Mouse (Mus musculus) T-helper 17 cell (primary cell): ENCODE measurements around the gene Asxl2.
"Not testable (repeated sequence)": the region's sequence is repeated elsewhere in the genome, so short reads cannot be mapped to it uniquely, and the experiment has no call there.

Source experiments
- in situ Hi-C, 2 experiments: fragments of 300-600 bp; cut with MboI, MseI; formaldehyde crosslinking; loops; 1 replicate in 1 of 2; 2 replicates in 1 of 2; pipeline ENCODE4 v1.15.1; 2025; ENCODE audit warnings: high pct_unique_total_duplicates in 2 of 2

The Asxl2 gene

GRCm38 (mm10) chr12:3426530-3427034 is at the start of gene Asxl2:
TSS of gene Asxl2 (plus strand) at chr12:3426857.
- in situ Hi-C loops: loop anchor here (5.0 to 25.0 kb wide), 3 partner anchors 64 to 1486 kb away; partner anchors contain the start of genes Atad2b (in 1 of the 2), Sf3b6 (in 1 of the 2) and Ubxn2a (in 1 of the 2)

DNA sequence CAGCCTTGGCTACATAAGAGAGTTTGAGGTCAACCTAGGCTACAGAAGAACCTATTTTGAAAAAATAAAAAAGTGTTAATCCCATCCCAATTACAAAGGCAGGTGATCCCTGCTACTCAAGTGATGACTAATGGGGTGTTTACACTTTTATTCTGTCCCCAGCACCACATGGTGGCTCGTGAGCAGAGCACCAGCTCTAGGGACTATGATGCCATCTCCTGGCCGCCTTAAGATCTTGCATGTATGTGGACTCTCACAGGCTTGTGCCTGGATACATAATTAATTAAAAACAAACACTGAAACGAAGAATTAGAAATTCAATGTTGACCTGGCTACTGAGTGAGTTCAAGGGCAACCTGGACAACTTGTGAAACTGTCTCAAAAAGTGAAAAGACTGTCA is 49.5 kb upstream of the Asxl2 start:
- in situ Hi-C loops: no loop called here

- in situ Hi-C loops: no loop called here
Measured at GRCm38 (mm10) chr12:3377755-3378154, 48.9 kb upstream of the Asxl2 start.

- in situ Hi-C loops: loop anchor here in 1 of 2 experiments (10.0 kb wide), 2 partner anchors 130 to 280 kb away; no protein-coding TSS in a partner anchor
Measured at GRCm38 (mm10) chr12:3384860-3385259, 41.8 kb upstream of the Asxl2 start.

DNA sequence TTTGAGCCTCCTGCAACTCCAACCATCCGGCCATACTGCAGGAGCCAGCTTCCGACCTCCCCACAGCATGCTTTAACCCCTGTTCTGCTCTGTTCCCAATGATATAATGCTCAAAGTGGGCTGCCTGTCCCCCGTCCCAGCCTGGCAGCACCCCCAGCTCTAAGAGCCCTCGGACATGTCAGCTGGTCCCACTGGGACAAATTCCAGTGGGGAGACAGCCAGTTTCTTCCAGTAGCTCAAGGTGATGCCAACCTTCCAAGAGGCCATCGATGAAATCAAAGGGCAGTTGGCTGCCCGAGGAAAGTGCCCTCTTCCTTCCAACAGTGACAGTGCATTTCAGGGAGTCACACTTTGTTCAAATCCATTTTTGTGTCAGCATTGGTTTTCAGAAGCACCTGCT is 41.4 kb upstream of the Asxl2 start:
- in situ Hi-C loops: loop anchor here in 1 of 2 experiments (10.0 kb wide), 2 partner anchors 130 to 280 kb away; no protein-coding TSS in a partner anchor

DNA sequence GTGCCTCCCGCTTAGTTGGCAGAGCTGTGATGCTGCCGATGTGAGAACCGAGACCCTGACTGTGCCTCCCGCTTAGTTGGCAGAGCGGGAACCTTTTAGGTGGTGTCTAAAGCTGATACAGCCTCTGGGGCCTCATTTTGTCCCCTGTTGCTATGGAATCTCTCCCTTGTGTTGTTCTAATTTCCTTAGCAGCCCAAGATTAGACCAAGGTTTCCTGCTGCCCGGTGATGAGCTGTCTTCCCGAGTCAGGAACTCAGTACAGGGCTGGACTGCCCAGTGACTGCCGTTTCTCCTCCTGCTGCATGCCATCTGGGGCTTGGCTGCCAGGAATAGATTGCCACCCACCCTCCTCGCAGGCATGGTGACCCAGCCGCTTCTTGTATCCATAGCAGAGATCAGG is 40.7 kb upstream of the Asxl2 start:
- in situ Hi-C loops: loop anchor here in 1 of 2 experiments (10.0 kb wide), 2 partner anchors 131 to 281 kb away; no protein-coding TSS in a partner anchor

- in situ Hi-C loops: loop anchor here in 1 of 2 experiments (10.0 kb wide), 2 partner anchors 133 to 283 kb away; no protein-coding TSS in a partner anchor
Measured at GRCm38 (mm10) chr12:3387891-3388290, 38.8 kb upstream of the Asxl2 start.

GRCm38 (mm10) chr12:3389394-3389793 is 37.3 kb upstream of the Asxl2 start:
- in situ Hi-C loops: loop anchor here in 1 of 2 experiments (10.0 kb wide), 2 partner anchors 135 to 285 kb away; no protein-coding TSS in a partner anchor

GRCm38 (mm10) chr12:3390071-3390470 is 36.6 kb upstream of the Asxl2 start:
- in situ Hi-C loops: loop anchor here in 1 of 2 experiments (5.0 kb wide), 1 partner anchor 288 kb away; no protein-coding TSS in a partner anchor

DNA sequence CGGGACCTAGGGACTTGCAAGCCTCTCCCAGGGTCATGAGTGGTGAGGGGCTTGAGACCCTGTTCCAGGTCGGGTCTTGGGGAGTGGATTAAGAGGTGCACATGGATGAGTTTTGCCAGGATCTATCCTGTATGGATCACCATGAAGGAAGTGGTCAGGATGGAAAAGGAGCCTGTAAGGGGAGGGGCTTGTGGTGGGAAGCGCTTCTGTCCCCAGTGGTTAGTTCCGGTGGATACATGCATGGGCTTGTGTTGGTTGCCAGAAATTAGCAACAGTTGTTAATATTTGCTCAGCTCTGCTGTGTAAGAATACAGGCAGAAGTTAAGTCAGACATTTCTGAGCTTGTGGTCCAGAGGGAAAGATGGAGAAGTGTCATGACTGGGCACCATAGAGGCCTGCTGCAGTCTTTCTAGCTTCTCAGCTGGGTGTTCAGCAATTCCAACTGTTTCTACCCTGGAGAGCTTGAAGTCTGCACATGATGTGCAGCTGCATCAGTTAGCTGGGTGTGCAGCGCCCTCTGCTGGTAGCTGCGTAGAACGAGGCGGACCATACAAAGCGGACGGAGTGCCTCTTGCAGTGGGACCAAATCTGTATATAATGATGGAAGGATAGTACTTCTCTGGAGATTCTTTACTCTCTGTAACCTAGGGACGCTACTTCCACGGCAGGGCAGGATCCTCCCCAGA is 35.9 kb upstream of the Asxl2 start:
- in situ Hi-C loops: loop anchor here in 1 of 2 experiments (5.0 kb wide), 1 partner anchor 288 kb away; no protein-coding TSS in a partner anchor

GRCm38 (mm10) chr12:3391276-3391675 is 35.4 kb upstream of the Asxl2 start:
- in situ Hi-C loops: loop anchor here in 1 of 2 experiments (5.0 kb wide), 1 partner anchor 289 kb away; no protein-coding TSS in a partner anchor

DNA sequence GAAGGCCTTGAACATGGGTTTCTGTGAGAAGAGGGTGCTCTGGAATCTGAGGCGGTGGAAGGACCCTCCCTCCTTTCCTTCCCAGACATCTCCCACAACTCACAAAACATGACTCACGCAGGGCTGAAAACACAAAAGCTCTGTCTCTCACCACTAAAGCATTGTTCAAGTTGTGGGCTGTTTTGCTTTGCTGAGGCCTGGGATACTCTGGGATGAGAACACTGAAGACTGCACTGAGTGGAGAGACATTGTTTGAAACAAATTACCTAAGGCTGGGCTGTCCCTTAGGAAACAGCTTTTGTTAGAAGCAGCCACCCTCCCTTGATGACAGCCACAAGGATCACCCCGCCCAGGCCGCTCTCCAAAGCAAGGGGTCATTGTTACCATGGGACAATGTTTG is 33.5 kb upstream of the Asxl2 start:
- in situ Hi-C loops: loop anchor here in 1 of 2 experiments (5.0 kb wide), 1 partner anchor 291 kb away; no protein-coding TSS in a partner anchor

- in situ Hi-C loops: no loop called here
Measured at GRCm38 (mm10) chr12:3396931-3397330, 29.7 kb upstream of the Asxl2 start.

DNA sequence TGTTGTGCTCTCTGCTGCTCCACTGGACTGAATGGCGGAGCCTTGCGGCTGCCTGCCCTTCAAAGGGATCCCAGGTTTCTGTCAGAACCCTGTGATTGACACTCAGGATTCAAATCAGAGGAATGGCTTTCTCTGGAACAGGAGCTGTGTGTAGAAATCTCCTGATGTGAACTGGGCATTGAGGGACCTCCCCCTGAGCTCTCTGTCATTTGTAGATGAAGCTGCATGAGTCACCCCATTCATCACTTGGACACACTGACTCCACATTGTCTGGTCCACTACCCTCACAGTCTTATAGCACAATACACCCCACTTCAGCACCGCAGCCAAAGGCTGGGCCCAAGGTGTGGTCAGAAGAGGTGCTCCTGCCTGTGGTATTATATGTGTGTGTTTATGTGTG is 21.0 kb upstream of the Asxl2 start:
- in situ Hi-C loops: not testable (repeated sequence)

DNA sequence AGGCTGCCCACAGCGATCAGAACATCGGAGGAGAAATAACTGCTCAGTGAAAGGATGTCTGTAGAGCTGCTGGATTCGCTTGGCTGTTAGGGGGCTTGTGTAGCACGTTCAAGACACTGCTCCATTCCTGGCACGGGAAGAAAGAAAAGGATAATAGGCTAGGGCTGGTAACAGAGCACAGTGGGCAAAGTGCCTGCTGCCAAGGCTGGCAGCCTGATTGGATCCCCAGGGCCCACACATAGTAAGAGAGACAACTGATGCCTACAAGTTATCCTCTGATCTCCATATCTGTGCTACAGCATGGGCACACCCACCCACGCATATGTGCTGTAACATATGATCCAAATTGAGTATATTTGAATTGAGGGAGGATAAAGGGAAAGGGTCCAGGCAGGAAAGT is 20.1 kb upstream of the Asxl2 start:
- in situ Hi-C loops: no loop called here

DNA sequence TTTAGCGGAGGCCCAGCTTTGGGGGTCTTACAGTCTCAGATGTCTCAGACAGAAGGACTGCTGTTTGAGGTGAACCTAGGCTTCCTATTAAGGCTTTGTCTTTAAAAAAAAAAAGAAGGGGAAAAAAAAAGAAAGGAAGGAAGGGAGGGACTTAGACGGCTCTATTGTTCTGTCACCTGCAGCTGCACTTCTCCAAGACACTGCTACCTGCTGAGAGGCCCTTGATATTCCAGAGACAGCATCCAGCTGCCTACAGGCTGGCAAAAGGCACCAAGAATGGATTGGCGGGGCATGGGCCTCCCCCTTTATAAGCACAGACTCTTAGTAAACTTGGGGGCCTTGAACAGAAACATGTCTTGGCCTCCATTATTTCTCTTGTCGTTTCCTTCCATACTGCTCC is 11.7 kb upstream of the Asxl2 start:
- in situ Hi-C loops: loop anchor here in 1 of 2 experiments (5.0 kb wide), 1 partner anchor 183 kb away; no protein-coding TSS in a partner anchor

DNA sequence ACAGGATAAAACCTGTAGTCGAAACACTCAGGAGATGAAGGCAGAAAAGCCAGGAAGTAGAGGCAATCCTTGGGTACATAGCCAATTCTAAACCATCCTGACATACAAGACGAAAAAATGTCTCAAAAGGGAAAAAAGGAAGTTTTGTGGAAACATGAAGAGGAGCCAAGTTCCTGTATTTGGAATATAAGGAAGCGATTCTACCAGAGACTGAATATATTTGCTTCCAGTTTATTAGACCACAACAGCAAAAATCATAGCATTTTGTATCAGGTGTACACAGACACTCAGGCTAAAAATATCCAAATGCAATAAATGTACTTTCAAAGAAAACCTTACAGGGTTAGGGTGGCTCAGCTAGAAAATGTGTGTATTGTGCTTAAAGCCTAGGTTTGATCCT is 7.9 kb upstream of the Asxl2 start:
- in situ Hi-C loops: loop anchor here in 1 of 2 experiments (5.0 kb wide), 1 partner anchor 186 kb away; no protein-coding TSS in a partner anchor

- in situ Hi-C loops: loop anchor here (5.0 to 10.0 kb wide), 3 partner anchors 113 to 1394 kb away; partner anchors contain the start of genes Rab10 (in 1 of the 2) and Sf3b6 (in 1 of the 2)
Measured at GRCm38 (mm10) chr12:3420519-3420918, 6.1 kb upstream of the Asxl2 start.

DNA sequence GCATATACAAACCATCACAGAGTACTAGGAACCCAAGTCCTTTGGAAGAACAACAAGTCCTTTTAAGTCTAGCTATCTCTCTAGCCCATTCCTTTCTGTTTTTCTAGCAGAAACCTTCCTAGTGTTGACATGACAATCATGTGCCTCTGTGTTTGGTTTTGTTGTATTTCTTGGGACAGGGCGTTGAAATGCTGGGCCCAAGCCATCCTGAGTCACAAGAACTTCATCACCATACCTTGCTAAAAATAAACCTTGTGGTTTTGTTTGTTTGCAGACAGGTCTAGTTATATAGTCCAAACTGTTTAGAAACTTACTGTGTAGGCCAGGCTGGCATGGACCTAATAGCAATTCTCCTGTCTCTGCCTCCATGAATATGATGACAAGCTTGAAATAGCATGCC is 3.9 kb upstream of the Asxl2 start:
- in situ Hi-C loops: loop anchor here (5.0 to 10.0 kb wide), 3 partner anchors 115 to 1392 kb away; partner anchors contain the start of genes Rab10 (in 1 of the 2) and Sf3b6 (in 1 of the 2)

- in situ Hi-C loops: loop anchor here (5.0 to 10.0 kb wide), 3 partner anchors 117 to 1391 kb away; partner anchors contain the start of genes Rab10 (in 1 of the 2) and Sf3b6 (in 1 of the 2)
Measured at GRCm38 (mm10) chr12:3424179-3424578, 2.5 kb upstream of the Asxl2 start.
